Mouse (Mus musculus) kidney, postnatal 0 days (tissue): Measurements from ENCODE around the gene Gm13420. TPM values are rescaled to one million over a fixed set of nuclear protein-coding genes. Genes with fewer than 3 reads are reported as not detected.

Experiments
- ATAC-seq: fragments of 200-750 bp; cut with Nextera tagmentation; replicated peaks from 2 replicates; pipeline ENCODE4 v1.8.0; 2017; ENCODE audit warnings: low read depth, moderate number of reproducible peaks, moderate TSS enrichment, moderate library complexity; ENCODE audit not compliant: low FRiP score
- DNase-seq: peaks from one replicate; pipeline ENCODE4 v3.0.0-alpha.2; 2016; ENCODE audit warnings: low spot score
- H3K27ac ChIP-seq: fragments of 300-500 bp; sonication (generic); 2 replicates; pipeline ENCODE4 v1.5.1; 2014; ENCODE audit warnings: mild to moderate bottlenecking
- H3K27me3 ChIP-seq: fragments of 300-500 bp; sonication (generic); 2 replicates; pipeline ENCODE4 v1.6.1; 2014; ENCODE audit warnings: low read length, mixed read lengths; ENCODE audit not compliant: insufficient read depth
- H3K36me3 ChIP-seq: fragments of 300-500 bp; sonication (generic); 2 replicates; pipeline ENCODE4 v1.6.1; 2014; ENCODE audit warnings: low read length, mixed read lengths; ENCODE audit not compliant: insufficient read depth
- H3K4me1 ChIP-seq: fragments of 300-500 bp; sonication (generic); replicated peaks from 2 replicates; pipeline ENCODE4 v1.6.1; 2014; ENCODE audit warnings: antibody characterized with exemption, low read length, mixed read lengths; ENCODE audit not compliant: insufficient read depth
- H3K4me2 ChIP-seq: fragments of 300-500 bp; sonication (generic); 2 replicates; pipeline ENCODE4 v1.6.1; 2014; ENCODE audit warnings: mild to moderate bottlenecking, low read length, moderate library complexity, mixed read lengths
- H3K4me3 ChIP-seq: fragments of 300-500 bp; sonication (generic); replicated peaks from 2 replicates; pipeline ENCODE4 v1.5.1; 2014; ENCODE audit warnings: low read depth, low read length
- H3K9ac ChIP-seq: fragments of 300-500 bp; sonication (generic); 2 replicates; pipeline ENCODE4 v1.6.1; 2014; ENCODE audit warnings: low read depth, low read length
- H3K9me3 ChIP-seq: fragments of 300-500 bp; sonication (generic); replicated peaks from 2 replicates; pipeline ENCODE4 v1.6.1; 2016; ENCODE audit warnings: low read length, inconsistent platforms, mixed read lengths
- CTCF ChIP-seq: IDR thresholded peaks from 2 replicates; pipeline ENCODE4 v1.5.1; 2016; ENCODE audit warnings: antibody characterized with exemption, low read depth, mild to moderate bottlenecking, moderate library complexity
- WGBS: fragments of 180-500 bp; shearing (Covaris S2); extraction: QIAGEN DNeasy Blood & Tissue Kit; methylation state at CpG from one replicate; pipeline ENCODE4 v1.1.7; 2014; 5-methylcytosine and 5-hydroxymethylcytosine counted together
- polyA plus RNA-seq: library from polyadenylated mRNA; unstranded; fragments of >200 nt; fragmentation: Nextera tagmentation; extraction: Ambion mirVana; gene quantifications from 2 replicates; pipeline ENCODE4 v1.2.1, GENCODE M21; 2015

Gene Gm13420
- polyA plus RNA-seq, 1 experiment from 2014 or later: 4.5 TPM

- no peak for TF ChIP-seq CTCF
- H3K9ac ChIP-seq: no peak overlapping the region
- peaks cover 30% of the 10 kb centered on the region for H3K36me3 ChIP-seq
- no peak for DNase-seq
- H3K4me3 ChIP-seq: no peak overlapping the region
- no peaks in the 10 kb centered on the region for H3K4me1 ChIP-seq
- no peaks in the 10 kb centered on the region for H3K9me3 ChIP-seq
- 90% methylated on average over 6 of the region's 6 CpGs for WGBS
- no peak overlapping the region for H3K4me2 ChIP-seq
- no peak for ATAC-seq
- no peak overlapping the region for H3K27ac ChIP-seq
- H3K27me3 ChIP-seq: no peaks in the 10 kb centered on the region
Measured at GRCm38 (mm10) chr2:29698421-29699290, 52.8 kb downstream of the Gm13420 start.

DNA sequence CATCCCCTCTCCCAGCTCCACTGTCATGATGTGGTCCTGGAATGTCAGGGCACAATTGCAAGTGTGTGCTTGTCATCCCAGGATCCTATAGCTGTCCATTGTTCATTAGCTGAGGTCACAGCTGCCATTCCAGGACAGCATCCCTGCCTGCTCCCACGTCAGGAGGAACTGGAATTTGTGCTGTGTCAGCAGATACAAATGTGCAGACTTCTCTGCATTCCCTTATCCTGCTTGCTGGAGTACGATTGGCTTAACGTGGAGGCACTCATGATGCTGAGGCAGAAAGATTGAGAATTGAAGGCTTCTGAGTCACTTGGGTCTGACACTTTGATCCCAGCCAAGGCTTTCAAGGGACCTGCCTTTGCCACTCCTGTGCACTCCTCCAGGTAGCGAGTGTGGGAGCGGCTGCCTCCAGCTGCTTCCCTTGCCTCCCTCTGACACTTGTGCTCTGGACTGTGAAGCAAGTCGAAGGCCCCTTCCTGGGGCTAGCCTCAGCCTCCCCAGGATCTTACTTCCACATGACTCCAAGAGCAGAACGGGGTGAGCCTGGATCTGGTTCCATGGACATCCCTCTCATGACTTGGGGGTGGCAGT is 55.2 kb downstream of the Gm13420 start:
- Histone ChIP-seq H3K4me3 (no peak overlapping the region), H3K9me3 (no peaks in the 10 kb centered on the region), H3K27me3 (no peaks in the 10 kb centered on the region), H3K36me3 (peaks cover 27% of the 10 kb centered on the region), H3K9ac (no peak overlapping the region), H3K4me2 (no peak overlapping the region), H3K27ac (no peak overlapping the region), H3K4me1 (no peaks in the 10 kb centered on the region)
- 45% methylated on average over 7 of the region's 7 CpGs for WGBS
- DNase-seq (peak; percentile 9), ATAC-seq (no peak)
- no peak for TF ChIP-seq CTCF

Other genes with a start within 250 kb of the Gm13420 start
- 10.4 and 12.0 TPM in 2 replicates for gene Rapgef1, start 132.0 kb downstream of the Gm13420 start, polyA plus RNA-seq
- gene Gm13547, start 7.6 kb upstream of the Gm13420 start, polyA plus RNA-seq: 0.41 TPM in 1 of 2 replicates, not detected in the other
- gene Coq4, start 35.8 kb upstream of the Gm13420 start, polyA plus RNA-seq: 29.3 and 31.1 TPM in 2 replicates
- 24.1 and 25.9 TPM in 2 replicates for gene Trub2, start 36.8 kb upstream of the Gm13420 start, polyA plus RNA-seq
- gene Slc27a4, start 50.9 kb upstream of the Gm13420 start, polyA plus RNA-seq: 15.0 and 15.5 TPM in 2 replicates
- gene Urm1, start 68.4 kb upstream of the Gm13420 start, polyA plus RNA-seq: 26.1 and 29.0 TPM in 2 replicates
- 10.2 and 10.3 TPM in 2 replicates for gene Cercam, start 117.5 kb upstream of the Gm13420 start, polyA plus RNA-seq
- 33.1 and 36.9 TPM in 2 replicates for gene Odf2, start 137.5 kb upstream of the Gm13420 start, polyA plus RNA-seq
- gene Gle1, start 183.7 kb upstream of the Gm13420 start, polyA plus RNA-seq: 31.2 and 37.5 TPM in 2 replicates
- gene Sptan1, start 213.9 kb upstream of the Gm13420 start, polyA plus RNA-seq: 92.4 and 94.3 TPM in 2 replicates